Mouse (Mus musculus) limb, embryonic 13.5 days (tissue): ENCODE results near the gene Gm20662. TPM values are rescaled to one million over a fixed set of nuclear protein-coding genes. Genes with fewer than 3 reads are reported as not detected.

Experiments
- ATAC-seq: fragments of 200-750 bp; cut with Nextera tagmentation; 2 replicates; pipeline ENCODE4 v1.8.0; 2017; ENCODE audit warnings: low read depth, moderate number of reproducible peaks, moderate TSS enrichment; ENCODE audit not compliant: low FRiP score
- H3K27ac ChIP-seq: fragments of 300-500 bp; sonication (generic); 2 replicates; pipeline ENCODE4 v1.5.1; 2015; ENCODE audit warnings: inconsistent platforms, mild to moderate bottlenecking, moderate library complexity
- H3K27me3 ChIP-seq: fragments of 300-500 bp; sonication (generic); 2 replicates; pipeline ENCODE4 v1.6.1; 2015; ENCODE audit warnings: mild to moderate bottlenecking, inconsistent platforms
- H3K36me3 ChIP-seq: fragments of 300-500 bp; sonication (generic); 2 replicates; pipeline ENCODE4 v1.6.1; 2015; ENCODE audit warnings: inconsistent platforms, mild to moderate bottlenecking, moderate library complexity
- H3K4me1 ChIP-seq: fragments of 300-500 bp; sonication (generic); 2 replicates; pipeline ENCODE4 v1.6.1; 2015; ENCODE audit warnings: inconsistent platforms
- H3K4me2 ChIP-seq: fragments of 300-500 bp; sonication (generic); replicated peaks from 2 replicates; pipeline ENCODE4 v1.6.1; 2015; ENCODE audit warnings: inconsistent platforms, mild to moderate bottlenecking, moderate library complexity
- H3K4me3 ChIP-seq: fragments of 300-500 bp; sonication (generic); 2 replicates; pipeline ENCODE4 v1.5.1; 2015; ENCODE audit warnings: moderate library complexity, mild to moderate bottlenecking, inconsistent platforms
- H3K9ac ChIP-seq: fragments of 300-500 bp; sonication (generic); 2 replicates; pipeline ENCODE4 v1.6.1; 2015; ENCODE audit warnings: mild to moderate bottlenecking, inconsistent platforms
- H3K9me3 ChIP-seq: fragments of 300-500 bp; sonication (generic); 2 replicates; pipeline ENCODE4 v1.6.1; 2016; ENCODE audit warnings: inconsistent platforms
- WGBS: fragments of 180-500 bp; shearing (Covaris S2); methylation state at CpG from one replicate; pipeline ENCODE4 v1.1.7; 2015; 5-methylcytosine and 5-hydroxymethylcytosine counted together
- polyA plus RNA-seq: library from polyadenylated mRNA; unstranded; fragments of >200 nt; fragmentation: Nextera tagmentation; extraction: Ambion mirVana; gene quantifications from 2 replicates; pipeline ENCODE4 v1.2.1, GENCODE M21; 2015

The Gm20662 gene
- polyA plus RNA-seq, 1 experiment from 2014 or later = 1.2 TPM

DNA sequence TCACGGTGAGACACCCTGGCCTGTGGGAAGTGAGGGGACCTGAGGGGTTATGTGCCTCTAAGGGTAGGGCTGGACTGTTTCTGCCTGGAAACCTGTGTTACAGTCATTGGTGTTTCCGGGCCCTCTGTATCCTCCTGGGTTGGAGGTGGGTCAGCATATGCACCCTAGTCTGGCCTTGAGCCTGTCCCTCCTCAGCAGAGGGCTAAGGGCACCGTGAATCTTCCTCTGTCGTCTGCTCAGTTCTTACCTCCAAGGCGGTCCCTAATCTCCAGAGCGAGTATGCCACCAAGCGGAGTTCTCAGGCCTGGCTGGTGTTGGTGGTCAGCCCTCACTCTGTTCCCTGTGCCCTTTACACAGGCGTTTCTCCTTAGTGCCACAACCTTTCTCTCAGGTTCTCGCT is 33.2 kb upstream of the Gm20662 start:
- no peak for ATAC-seq
- WGBS = 89% methylated on average over 9 of the region's 9 CpGs
- no peak overlapping the region for H3K4me3 ChIP-seq
- no peak overlapping the region for H3K9ac ChIP-seq
- no peak overlapping the region for H3K4me2 ChIP-seq
- H3K27ac ChIP-seq = no peak overlapping the region
- H3K27me3 ChIP-seq = no peaks in the 10 kb centered on the region
- peaks cover 67% of the 10 kb centered on the region for H3K36me3 ChIP-seq
- no peaks in the 10 kb centered on the region for H3K4me1 ChIP-seq
- H3K9me3 ChIP-seq = no peaks in the 10 kb centered on the region

GRCm38 (mm10) chr9:107963700-107964099 is 32.4 kb upstream of the Gm20662 start:
- Histone ChIP-seq H3K4me1 (no peaks in the 10 kb centered on the region), H3K36me3 (peaks cover 64% of the 10 kb centered on the region), H3K9ac (no peak overlapping the region), H3K9me3 (no peaks in the 10 kb centered on the region), H3K4me3 (no peak overlapping the region), H3K4me2 (no peak overlapping the region), H3K27ac (no peak overlapping the region), H3K27me3 (no peaks in the 10 kb centered on the region)
- ATAC-seq = peak; percentile 80
- 17% methylated on average over 5 of the region's 5 CpGs for WGBS

DNA sequence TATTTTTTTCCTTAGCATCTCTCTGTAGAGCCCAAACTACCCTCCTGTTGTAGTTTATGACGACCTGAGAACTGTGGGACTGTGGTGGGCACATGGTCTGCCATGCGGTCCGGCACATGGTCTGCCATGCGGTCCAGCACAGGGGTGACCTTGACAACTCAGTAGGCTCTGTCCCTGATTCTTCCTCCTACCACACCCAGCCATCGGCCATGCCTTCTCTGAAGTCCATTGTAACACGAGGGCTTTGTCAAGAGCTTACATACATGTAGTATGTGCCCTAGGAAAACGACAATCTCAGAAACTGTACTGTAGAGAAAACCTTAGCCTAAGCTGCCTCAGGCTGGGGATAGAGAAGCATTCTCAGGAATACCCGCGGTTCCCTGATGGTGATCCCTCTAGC is 31.5 kb upstream of the Gm20662 start:
- peaks cover 66% of the 10 kb centered on the region for H3K36me3 ChIP-seq
- no peaks in the 10 kb centered on the region for H3K4me1 ChIP-seq
- no peaks in the 10 kb centered on the region for H3K27me3 ChIP-seq
- H3K9ac ChIP-seq = no peak overlapping the region
- no peak overlapping the region for H3K4me3 ChIP-seq
- no peaks in the 10 kb centered on the region for H3K9me3 ChIP-seq
- H3K4me2 ChIP-seq = no peak overlapping the region
- WGBS = 93% methylated on average over 9 of the region's 9 CpGs
- H3K27ac ChIP-seq = no peak overlapping the region
- ATAC-seq = no peak

- H3K4me1 ChIP-seq = no peaks in the 10 kb centered on the region
- 86% methylated on average over 10 of the region's 10 CpGs for WGBS
- ATAC-seq = no peak
- no peak overlapping the region for H3K9ac ChIP-seq
- no peak overlapping the region for H3K27ac ChIP-seq
- peaks cover 65% of the 10 kb centered on the region for H3K36me3 ChIP-seq
- H3K27me3 ChIP-seq = no peaks in the 10 kb centered on the region
- H3K4me2 ChIP-seq = no peak overlapping the region
- H3K4me3 ChIP-seq = no peak overlapping the region
- no peaks in the 10 kb centered on the region for H3K9me3 ChIP-seq
Observed at GRCm38 (mm10) chr9:107966676-107967075, 29.5 kb upstream of the Gm20662 start.

- no peaks in the 10 kb centered on the region for H3K4me1 ChIP-seq
- 86% methylated on average over 6 of the region's 6 CpGs for WGBS
- H3K27me3 ChIP-seq = no peaks in the 10 kb centered on the region
- H3K27ac ChIP-seq = no peak overlapping the region
- H3K9ac ChIP-seq = no peak overlapping the region
- no peak overlapping the region for H3K4me2 ChIP-seq
- H3K4me3 ChIP-seq = no peak overlapping the region
- H3K9me3 ChIP-seq = no peaks in the 10 kb centered on the region
- peaks cover 64% of the 10 kb centered on the region for H3K36me3 ChIP-seq
- ATAC-seq = no peak
Observed at GRCm38 (mm10) chr9:107967437-107967836, 28.7 kb upstream of the Gm20662 start.

- no peak for ATAC-seq
- 92% methylated on average over 7 of the region's 7 CpGs for WGBS
- no peak overlapping the region for H3K4me3 ChIP-seq
- H3K4me1 ChIP-seq = no peaks in the 10 kb centered on the region
- H3K9ac ChIP-seq = no peak overlapping the region
- H3K27me3 ChIP-seq = no peaks in the 10 kb centered on the region
- no peak overlapping the region for H3K27ac ChIP-seq
- no peaks in the 10 kb centered on the region for H3K9me3 ChIP-seq
- no peak overlapping the region for H3K4me2 ChIP-seq
- H3K36me3 ChIP-seq = peaks cover 59% of the 10 kb centered on the region
Observed at GRCm38 (mm10) chr9:107968531-107968930, 27.6 kb upstream of the Gm20662 start.

DNA sequence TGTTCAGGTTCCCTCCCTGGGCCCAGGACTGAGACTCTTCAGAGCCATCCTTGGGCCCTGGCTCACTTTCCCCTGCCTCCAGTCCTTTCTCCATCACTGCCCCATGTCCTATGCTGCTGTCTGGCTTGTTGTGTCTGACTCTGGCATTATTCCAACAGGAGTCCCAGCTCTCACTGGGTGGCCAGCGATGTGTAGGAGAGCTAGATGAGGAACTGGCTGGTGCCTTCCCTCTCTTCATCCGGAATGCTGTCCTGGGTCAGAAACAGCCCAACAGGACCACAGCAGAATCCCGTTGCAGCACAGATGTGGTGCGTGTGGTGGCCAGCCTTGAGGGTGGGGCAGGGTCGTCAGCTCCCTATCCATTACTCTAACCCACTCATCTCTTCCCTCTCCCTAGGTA is 25.8 kb upstream of the Gm20662 start:
- no peak overlapping the region for H3K27ac ChIP-seq
- ATAC-seq = no peak
- H3K4me1 ChIP-seq = peaks cover 9% of the 10 kb centered on the region
- H3K4me3 ChIP-seq = no peak overlapping the region
- WGBS = 89% methylated on average over 5 of the region's 5 CpGs
- H3K36me3 ChIP-seq = peaks cover 50% of the 10 kb centered on the region
- H3K27me3 ChIP-seq = no peaks in the 10 kb centered on the region
- H3K9ac ChIP-seq = no peak overlapping the region
- H3K4me2 ChIP-seq = no peak overlapping the region
- H3K9me3 ChIP-seq = no peaks in the 10 kb centered on the region

GRCm38 (mm10) chr9:107971690-107972541 is 24.2 kb upstream of the Gm20662 start:
- no peak for ATAC-seq
- Histone ChIP-seq H3K27ac (no peak overlapping the region), H3K9me3 (no peaks in the 10 kb centered on the region), H3K4me1 (peaks cover 18% of the 10 kb centered on the region), H3K4me3 (no peak overlapping the region), H3K9ac (no peak overlapping the region), H3K36me3 (peaks cover 44% of the 10 kb centered on the region), H3K4me2 (no peak overlapping the region), H3K27me3 (no peaks in the 10 kb centered on the region)
- 76% methylated on average over 8 of the region's 8 CpGs for WGBS

GRCm38 (mm10) chr9:107974491-107975171 is 21.5 kb upstream of the Gm20662 start:
- Histone ChIP-seq H3K9ac (no peak overlapping the region), H3K36me3 (peaks cover 26% of the 10 kb centered on the region), H3K4me2 (no peak overlapping the region), H3K4me1 (peaks cover 21% of the 10 kb centered on the region), H3K4me3 (no peak overlapping the region), H3K9me3 (no peaks in the 10 kb centered on the region), H3K27me3 (no peaks in the 10 kb centered on the region), H3K27ac (peak overlapping the region; percentile 72; the same call in 1 of the 2 replicates)
- 81% methylated on average over 10 of the region's 10 CpGs for WGBS
- no peak for ATAC-seq

DNA sequence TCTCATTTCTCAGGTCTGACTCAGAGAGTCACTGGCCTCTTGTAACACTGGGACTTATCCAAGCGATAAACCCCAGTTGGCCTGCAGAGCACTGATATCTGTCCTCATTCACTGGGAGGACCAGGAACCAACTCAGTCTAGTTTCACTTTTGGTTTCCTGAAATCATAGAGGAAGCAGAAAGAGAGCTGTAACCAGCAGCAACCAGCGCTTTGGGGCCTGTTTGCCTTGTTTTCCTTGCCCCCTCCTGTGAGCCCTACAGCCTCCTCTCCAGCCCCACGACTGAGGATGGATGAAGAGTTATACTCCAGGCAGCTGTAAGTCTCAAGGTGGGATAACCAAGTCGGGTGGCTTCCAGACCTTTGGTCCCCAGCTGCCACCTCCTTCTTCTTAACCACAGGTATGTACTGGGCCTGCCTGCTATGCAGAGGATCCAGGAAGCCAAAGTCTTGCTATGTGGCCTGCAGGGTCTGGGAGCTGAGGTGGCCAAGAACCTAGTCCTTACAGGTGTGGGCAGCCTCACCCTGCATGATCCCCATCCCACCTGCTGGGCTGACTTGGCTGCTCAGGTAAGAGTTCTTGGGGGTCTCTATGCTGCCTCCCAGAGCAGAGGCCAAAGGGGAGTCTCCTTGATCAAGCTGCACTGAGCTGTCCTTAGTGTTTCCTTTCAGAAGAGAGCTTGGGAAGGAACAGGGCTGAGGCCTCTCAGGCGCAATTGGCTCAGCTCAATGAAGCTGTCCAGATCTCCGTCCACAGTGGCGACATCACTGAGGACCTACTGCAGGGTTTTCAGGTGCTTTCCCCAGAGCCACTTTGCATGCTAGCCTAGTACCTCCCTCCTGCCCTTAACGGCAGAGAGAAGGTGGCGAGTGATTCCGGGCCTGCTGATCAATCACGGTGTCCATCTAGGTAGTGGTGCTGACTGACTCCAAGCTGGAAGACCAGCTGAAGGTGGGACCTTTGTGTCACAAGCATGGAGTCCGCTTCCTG is 20.5 kb upstream of the Gm20662 start, which contains the start of gene Uba7:
Gene Uba7, plus strand, starts transcription at position 107 of the 988 bp plus-strand sequence.
- Histone ChIP-seq H3K36me3 (peaks cover 16% of the 10 kb centered on the region), H3K4me3 (no peak within 1 kb of the TSS), H3K27ac (peak within 1 kb of the TSS; percentile 72), H3K9me3 (no peaks in the 10 kb centered on the region), H3K27me3 (no peaks in the 10 kb centered on the region), H3K4me2 (peak within 1 kb of the TSS; percentile 19; the same call in 1 of the 2 replicates), H3K9ac (peak within 1 kb of the TSS; percentile 31; the same call in 1 of the 2 replicates), H3K4me1 (peaks cover 32% of the 10 kb centered on the region)
- ATAC-seq = no peak
- 63% methylated on average over 12 of the region's 12 CpGs for WGBS

GRCm38 (mm10) chr9:107978815-107979214 is 17.3 kb upstream of the Gm20662 start:
- Histone ChIP-seq H3K4me3 (no peak overlapping the region), H3K27ac (no peak overlapping the region), H3K27me3 (no peaks in the 10 kb centered on the region), H3K9ac (peak overlapping the region; percentile 31; the same call in 1 of the 2 replicates), H3K9me3 (no peaks in the 10 kb centered on the region), H3K36me3 (no peaks in the 10 kb centered on the region), H3K4me2 (no peak overlapping the region), H3K4me1 (peaks cover 63% of the 10 kb centered on the region)
- WGBS = 91% methylated on average over 12 of the region's 12 CpGs
- no peak for ATAC-seq
